Mouse (Mus musculus): ENCODE results near the gene Olfr1151.

Olfr1151 gene

GRCm38 (mm10) chr2:87855562-87855961, at the start of gene Olfr1151:
Gene Olfr1151, plus strand, starts transcription at chr2:87855862.
- DNase-seq (ENCODE audit: low spot score in 2 of 2): no peak

DNA sequence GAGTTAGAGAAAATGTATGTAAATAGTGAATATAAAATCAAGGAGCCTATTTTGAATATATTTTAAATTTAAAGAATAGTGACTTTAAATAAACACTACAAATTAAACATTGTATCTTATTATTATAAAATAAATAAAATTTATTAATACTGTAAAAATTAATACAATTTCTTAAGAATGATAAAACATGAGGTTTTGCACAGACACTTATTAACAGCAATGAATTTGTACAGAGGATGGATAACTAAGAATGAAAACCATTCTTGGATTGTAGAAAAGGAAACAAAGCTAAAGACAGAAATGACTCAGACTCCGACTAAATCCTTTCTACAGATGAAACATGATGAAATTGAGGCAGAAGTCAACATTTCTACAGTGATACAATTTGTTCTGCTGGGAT, 46.1 kb upstream of the Olfr1151 start, which contains the start of gene Olfr1145:
Gene Olfr1145, plus strand, starts transcription at position 301 of the 400 bp plus-strand sequence.
- DNase-seq (ENCODE audit: low spot score in 2 of 2): no peak

DNA sequence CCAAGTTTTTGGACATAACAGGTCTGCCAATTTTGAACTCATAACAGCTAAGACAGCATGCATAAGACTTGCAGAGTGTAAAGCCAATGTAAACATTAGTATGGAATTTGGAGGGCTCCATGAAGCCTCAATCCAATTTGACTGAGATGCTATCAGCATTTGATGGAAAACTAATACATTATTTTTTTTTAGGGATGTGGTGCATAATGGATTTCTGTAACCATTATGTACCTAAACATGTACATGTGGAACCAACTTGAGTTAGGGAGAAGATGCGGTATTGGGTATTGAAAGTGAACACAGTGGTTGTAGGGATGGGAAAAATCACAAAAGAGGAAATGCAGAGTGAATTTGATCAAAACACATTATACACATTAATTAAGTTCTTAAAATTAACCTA, 25.4 kb upstream of the Olfr1151 start, which contains the start of gene Olfr1148:
Gene Olfr1148, plus strand, starts transcription at position 301 of the 400 bp plus-strand sequence.
- no peak for DNase-seq (ENCODE audit: low spot score in 2 of 2)

- DNase-seq (ENCODE audit: low spot score in 2 of 2): no peak
Measured at GRCm38 (mm10) chr2:87843693-87844092, 12.0 kb upstream of the Olfr1151 start, which contains the start of gene Olfr1150-ps1. Gene Olfr1150-ps1, plus strand, starts transcription at chr2:87843993.

DNA sequence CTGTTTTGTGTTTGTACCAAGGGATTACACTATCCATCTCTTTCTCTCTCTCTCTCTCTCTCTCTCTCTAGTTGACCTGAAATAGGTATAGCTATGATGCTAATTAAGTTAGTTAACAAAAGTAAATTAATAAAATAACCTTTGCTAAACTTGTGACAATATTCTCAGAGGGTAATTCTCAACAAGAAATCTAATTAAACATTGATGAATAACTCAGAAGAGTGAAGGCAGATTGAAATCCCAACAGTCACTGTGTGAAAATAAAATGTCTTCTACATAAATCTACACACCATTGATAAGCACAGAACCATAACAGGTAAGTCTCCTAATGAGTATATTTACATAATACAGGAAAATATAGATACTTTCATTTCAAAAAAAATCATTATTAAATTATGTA, 10.5 kb downstream of the Olfr1151 start, which contains the start of gene Olfr1152:
Gene Olfr1152, plus strand, starts transcription at position 301 of the 400 bp plus-strand sequence.
- no peak for DNase-seq (ENCODE audit: low spot score in 2 of 2)

- DNase-seq (ENCODE audit: low spot score in 2 of 2): no peak
Measured at GRCm38 (mm10) chr2:87894662-87895061, 39.0 kb downstream of the Olfr1151 start, which contains the start of gene Olfr1153. Gene Olfr1153, plus strand, starts transcription at chr2:87894962.

DNA sequence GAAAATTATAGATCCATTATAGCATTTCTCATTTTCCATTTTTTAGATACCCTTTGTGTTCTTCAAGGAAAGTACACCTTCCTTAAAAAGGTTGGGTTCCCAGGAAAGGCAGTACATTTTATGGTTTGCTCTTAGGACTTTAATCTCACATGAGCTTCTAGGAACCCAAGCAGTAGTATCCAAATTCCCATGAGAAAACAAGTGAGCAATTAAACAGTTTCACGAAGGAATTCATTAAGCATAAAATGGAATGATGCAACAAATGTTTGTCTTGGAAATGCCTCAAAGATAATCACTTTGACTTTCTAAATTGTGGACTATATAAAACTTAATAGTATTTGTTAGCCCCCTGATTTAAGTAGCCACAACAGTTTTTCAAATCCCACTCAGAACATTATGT, 49.4 kb downstream of the Olfr1151 start, which contains the start of gene Olfr1154:
Gene Olfr1154, minus strand, starts transcription at position 101 of the 400 bp plus-strand sequence.
- DNase-seq (ENCODE audit: low spot score in 2 of 2): no peak

All from frontal cortex, postnatal 36 days (tissue).